Mouse (Mus musculus) E14TG2a.4 (cell line): Measurements from ENCODE around the gene Dusp22.

ENCODE experiments used
- CTCF ChIP-seq: conservative IDR thresholded peaks from 2 replicates; pipeline ENCODE4 v1.5.1; 2014; ENCODE audit warnings: low read length
- NANOG ChIP-seq: IDR thresholded peaks from 2 replicates; pipeline ENCODE4 v1.6.1; 2014; ENCODE audit warnings: borderline replicate concordance, low read length, mixed read lengths
- POU5F1 ChIP-seq: IDR thresholded peaks from 2 replicates; pipeline ENCODE4 v1.6.1; 2014; ENCODE audit warnings: low read length, borderline replicate concordance

GRCm38 (mm10) chr13:30653051-30653450 is 6.7 kb upstream of the Dusp22 start:
- TF ChIP-seq CTCF, result no peak
- TF ChIP-seq POU5F1, result no peak
- no peak for TF ChIP-seq NANOG
